Mouse (Mus musculus) activated CD4-positive, CD25-positive, alpha-beta regulatory T cell, adult 4 months (primary cell): ENCODE measurements around the gene Tmem219. TPM values are rescaled to one million over a fixed set of nuclear protein-coding genes. Genes with fewer than 3 reads are reported as not detected.
A peak's percentile ranks its signal among the peaks of the same experiment; 100 is the strongest.

Experiments used
- ATAC-seq: one replicate; pipeline ENCODE4 v1.8.0; 2017
- polyA plus RNA-seq, 2 experiments: library from polyadenylated mRNA; unstranded; fragments of 100-300 nt; shearing (Covaris generic); gene quantifications; one replicate each; pipeline ENCODE4 v1.2.1; 2017

Tmem219 gene
- 10 to 100 TPM; 43.7 to 56.1 TPM for polyA plus RNA-seq

DNA sequence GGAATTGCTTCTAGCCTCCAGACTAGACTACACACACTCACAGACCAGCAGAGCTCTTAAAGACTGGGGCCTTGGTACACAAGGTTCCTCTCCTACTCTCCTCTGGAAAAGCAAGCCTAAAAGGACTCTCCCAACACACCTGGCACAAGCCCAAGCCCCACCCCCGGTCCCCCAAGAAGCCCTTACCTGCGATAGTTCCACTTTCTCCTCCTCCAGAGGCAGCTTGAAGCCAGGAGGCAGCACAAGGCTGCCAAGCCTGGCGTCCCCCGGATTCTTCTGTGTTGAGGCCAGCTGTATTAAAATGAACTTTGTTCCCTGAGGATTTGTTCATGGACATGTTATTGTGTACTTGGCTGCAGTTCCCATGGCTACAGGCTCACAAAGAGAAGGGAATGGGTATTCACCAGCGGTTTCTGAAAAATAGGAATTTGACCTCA lies at the start of gene Tmem219:
Tmem219 (minus strand) TSS at position 294 of the 437 bp plus-strand sequence.
- no peak for ATAC-seq

DNA sequence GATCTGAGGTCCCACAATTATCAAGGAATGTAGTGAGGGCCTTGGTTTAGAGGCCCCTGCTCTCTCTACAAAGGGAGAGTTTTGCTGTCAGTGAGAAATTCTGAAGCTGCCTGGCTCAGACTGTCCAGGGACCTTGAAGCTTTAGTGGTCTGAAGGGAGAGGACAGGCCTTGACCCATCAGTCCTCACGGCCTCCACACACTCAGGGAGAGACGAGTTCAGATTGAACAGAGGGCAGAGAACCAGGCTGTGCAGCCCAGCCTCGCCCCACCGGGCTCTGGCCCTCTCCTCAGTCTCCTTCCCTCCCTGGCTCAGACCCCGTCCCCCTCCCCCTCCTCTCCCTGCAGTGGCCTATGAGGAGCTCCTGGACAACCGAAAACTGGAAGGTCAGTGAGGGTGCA lies 44.6 kb upstream of the Tmem219 start:
- no peak for ATAC-seq

DNA sequence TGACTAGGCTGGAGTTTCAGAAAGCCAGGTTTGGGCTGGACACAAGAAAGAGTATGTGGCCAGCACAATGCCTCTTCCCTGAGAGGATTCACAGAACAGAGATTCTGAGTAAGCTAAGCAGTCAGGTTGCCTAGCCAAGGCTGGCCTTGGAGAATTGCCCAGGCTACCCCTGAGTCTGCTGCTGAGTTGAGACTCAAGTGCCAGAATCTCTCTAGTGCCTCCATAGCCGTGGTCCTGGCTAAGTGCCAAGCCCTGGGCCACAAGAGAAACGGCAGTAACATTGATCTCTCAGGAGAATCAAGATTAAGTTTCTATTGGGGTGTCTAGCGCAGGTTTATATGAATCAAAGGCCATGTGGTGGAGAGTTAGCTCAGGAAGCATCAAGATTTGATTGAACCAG lies 42.9 kb upstream of the Tmem219 start:
- ATAC-seq: no peak

DNA sequence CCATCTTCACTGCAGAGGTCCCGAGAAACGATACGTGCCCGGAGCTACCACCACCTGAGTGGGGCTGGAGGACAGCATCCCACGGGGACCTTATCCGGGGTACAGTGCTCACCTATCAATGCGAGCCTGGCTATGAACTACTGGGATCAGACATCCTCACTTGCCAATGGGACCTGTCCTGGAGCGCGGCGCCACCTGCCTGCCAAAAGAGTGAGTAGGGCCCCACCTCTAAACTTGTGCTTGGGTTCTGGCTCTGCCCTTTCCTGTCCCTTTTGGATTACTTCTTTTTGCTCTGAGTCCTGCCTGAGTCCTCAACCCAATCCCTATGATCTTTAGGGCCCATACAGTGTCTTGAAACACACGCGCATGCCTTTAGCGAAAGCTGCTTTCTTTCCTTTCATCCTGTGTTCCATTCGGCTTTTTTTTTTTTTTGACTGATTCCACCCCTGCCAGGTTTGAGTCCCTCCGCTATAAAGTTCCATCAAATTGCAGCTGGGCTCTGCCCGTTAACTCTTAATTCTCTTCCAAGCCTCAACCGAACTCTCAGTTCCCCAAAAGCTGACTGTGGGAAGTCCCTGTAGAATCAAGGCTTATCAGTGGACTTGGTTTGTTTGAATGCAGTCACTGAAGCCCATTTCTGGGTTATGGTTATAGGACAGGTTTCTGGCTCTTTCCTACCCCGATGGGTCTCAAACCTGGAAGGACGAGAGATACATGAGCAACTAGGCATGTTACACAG lies 41.0 kb upstream of the Tmem219 start:
- no peak for ATAC-seq

DNA sequence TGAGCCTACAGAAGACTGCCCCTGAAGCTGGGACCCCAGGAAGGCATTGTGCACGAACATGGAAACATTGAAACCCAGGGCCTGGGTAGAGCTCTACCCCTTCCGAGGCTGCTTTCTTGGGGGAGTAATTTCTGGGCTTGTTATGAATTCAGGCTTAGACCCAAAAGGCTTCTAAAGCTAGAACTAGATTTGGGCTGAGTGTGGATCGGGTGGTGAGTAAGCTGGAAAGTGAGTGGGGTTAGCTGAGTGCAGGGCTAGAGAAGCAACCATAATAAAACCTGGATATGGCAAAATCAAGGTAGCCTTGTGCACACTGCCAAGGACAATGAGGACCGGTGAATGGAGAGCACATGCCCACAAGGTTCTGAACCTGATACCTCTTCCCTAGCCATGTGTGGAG lies 39.2 kb upstream of the Tmem219 start:
- ATAC-seq: no peak

DNA sequence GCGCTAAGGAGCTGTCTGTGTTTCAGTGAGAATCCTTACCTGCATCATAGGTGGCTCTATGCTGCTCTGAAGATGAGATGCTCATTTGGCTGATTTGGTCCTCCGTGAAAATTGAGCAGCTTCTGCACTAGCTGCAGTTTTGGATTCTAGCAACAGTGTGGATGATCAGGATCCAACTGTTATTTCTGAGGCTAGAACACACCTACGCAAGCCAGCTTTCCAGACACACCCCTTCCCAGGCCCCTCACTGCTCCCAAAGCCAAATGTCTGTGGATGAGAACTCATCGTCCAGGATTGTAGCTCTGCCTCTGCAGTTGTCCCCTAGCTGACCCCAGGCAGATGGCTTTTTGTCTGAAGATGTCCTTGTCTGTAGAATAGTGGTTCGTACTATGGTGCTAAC lies 38.4 kb upstream of the Tmem219 start:
- no peak for ATAC-seq

DNA sequence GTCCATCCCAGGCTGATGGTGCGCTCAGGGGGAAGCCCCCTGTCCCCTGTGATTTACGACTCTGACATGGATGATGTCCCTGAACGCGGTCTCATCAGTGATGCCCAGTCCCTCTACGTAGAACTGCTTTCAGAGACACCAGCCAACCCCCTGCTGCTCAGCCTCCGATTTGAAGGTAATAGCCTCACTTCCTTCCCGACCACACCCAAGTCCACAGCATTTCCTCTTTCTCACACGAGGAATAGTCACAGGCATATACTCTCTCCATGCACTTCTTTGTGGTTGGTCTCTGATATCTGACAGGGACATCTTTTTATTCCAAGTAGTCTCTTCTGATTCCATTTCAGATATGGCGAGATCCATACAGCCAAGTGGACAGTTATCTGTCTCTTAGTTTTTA lies 37.1 kb upstream of the Tmem219 start:
- ATAC-seq: no peak

DNA sequence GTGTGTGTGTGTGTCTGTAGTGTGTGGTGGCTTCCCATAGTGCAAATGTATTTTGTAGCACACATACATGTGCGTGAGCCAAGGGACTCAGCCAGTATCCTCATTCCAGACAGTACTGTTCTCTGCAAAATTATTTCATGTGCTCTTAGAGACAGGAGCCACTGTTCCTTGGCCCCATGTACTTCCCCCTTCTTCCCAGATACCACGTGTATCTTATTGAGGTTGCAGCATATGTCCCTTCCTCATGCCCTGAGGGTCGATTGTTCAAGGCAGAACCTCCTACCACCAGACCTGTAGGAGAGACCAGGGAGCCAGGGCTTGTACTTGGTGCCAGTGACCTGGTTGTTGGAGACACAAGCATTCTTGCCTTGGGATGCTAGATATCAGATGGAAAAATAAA lies 32.4 kb upstream of the Tmem219 start:
- ATAC-seq: no peak

DNA sequence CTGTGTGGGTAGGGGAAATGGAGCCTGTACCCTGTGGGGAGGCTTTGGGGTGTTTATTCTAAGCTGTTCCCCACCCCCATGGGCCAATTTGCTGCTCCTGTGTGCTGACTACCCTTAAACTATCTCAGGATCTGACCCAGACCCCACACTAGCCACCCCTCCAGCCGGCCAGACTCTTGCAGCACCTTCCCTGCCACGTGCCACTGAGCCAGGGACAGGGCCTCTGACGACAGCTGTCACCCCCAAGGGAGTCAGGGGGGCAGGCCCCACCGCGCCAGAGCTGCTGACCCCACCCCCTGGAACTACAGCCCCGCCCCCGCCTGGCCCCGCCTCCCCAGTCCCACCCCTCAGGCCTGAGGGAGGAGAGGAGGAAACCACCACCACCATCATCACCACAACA lies 29.9 kb upstream of the Tmem219 start:
- ATAC-seq: no peak

DNA sequence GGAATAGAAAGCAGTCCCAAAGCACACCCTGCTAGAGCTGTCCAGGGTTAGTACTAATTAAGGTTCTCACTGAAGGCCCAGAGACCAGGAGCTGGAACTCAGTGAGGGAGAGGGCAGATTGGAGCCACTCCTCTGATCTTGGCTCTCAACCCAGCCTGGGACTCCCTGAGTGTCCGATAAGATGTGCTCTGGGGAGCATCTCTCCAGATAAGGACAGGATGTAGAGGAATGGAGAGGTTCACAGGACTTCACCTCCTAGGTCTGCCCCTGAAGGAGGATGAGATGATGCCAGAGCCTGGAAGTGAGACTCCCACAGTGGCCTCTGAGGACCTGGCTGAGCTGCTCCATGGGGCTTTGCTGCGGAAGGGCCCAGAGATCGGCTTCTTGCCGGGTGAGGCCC lies 29.0 kb upstream of the Tmem219 start:
- no peak for ATAC-seq

DNA sequence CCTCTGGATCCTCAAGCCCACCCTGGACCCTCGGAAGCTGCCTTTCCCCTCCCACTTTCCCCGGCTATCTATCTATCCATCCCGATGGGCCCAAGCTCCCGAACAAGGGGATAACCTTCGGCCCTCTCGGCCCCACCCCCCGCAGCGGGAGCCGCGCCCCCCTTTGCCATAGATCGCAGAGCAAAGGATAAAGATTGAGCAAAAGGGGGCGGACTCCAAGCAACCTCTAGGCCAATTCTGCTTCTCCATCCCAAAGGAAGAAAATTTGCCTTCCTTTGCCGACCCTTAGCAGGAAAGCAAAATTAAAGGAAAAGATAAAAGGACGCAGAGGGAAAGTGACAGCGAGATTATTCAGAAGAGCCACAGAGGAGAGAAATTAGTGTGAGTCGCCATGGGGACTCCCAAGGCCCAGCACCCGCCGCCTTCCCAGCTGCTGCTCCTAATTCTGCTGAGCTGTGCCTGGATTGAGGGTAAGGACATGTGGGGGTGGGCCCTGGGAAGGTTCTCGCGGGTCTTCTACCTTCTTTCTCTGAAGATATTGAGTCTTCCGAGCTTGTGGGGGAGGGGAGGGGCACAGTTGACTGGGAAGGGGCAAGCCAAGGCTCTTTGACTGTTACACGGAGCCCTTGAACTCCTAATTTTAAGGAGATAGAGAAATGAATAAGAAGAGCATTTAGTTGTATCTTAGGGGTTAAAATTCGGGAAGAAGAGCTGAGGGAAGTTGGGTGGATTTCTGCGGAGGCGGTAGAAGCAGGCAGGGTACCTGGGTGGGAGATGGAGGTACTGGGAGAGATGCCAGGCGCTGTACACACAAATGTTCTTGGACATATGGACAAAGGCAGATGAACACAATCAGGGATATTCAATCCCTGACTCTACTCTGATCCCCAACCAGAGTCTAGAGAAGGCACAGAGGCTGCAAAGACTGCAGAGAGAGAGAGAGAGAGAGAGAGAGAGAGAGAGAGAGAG lies 28.2 kb upstream of the Tmem219 start:
- no peak for ATAC-seq

DNA sequence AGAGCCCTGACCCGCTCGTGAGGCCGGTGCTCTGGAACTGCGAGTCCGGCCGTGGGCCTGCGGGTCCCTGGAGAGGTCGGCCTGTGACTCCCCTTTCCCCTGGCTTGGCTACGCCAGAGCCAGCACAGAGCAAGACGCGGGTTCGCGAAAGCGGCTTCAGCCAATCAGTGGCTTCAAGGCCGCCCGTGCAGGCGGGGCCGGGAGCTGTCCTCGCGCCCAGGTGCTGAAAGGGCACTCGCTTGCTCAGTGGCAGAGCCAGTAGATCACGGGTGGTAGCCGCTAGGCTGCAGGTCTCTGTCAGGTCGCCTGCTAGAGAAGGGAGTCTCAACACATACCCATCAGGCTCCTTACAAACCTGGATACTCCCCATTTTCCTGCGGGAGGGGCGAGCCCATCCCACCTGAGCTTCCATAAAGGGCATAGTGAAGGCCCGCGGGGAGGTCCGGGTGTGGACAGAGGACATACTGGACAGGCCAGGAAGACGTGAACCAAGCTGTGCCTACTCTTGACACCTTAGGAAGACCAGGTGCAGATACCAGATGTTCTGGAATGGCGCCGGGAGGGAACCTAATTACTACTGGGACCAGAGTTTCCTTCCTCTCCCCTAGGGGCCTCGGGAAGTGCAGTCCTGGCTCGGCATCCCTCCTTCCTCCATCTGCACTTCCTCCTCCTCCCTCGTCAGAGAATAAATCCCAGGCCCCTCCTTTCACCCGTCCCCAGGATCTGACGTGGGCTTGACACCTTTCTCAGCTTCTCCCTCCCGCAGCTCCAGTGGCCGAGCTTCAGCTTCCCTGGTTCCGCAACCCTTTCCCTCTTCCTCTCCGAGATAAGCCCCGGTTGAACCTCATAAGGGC lies 27.3 kb upstream of the Tmem219 start, which contains the start of gene Sez6l2:
Sez6l2 (plus strand) TSS at position 771 of the 854 bp plus-strand sequence.
- ATAC-seq: peak; percentile 74

DNA sequence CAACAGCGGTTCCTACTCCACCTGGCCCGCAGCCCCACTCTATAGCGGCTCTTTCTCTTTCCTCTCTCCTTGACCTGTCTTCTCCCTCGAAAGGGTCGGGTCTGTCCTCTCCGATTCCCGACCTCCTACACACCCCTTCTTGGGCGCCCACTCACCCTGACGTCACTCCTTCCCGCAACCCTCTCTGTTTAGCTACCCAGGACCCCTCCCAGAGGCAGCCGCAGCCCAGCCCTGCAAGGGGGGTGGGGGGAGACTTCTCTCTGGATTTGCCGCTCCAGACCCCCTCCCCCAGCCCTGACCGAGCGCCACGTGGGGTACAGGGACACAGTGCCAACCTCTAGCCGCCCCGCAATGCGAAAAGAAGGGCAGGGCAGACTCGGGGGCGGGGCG lies 26.7 kb upstream of the Tmem219 start, which contains the start of gene Asphd1:
Asphd1 (minus strand) TSS at position 180 of the 390 bp plus-strand sequence.
- ATAC-seq: no peak

DNA sequence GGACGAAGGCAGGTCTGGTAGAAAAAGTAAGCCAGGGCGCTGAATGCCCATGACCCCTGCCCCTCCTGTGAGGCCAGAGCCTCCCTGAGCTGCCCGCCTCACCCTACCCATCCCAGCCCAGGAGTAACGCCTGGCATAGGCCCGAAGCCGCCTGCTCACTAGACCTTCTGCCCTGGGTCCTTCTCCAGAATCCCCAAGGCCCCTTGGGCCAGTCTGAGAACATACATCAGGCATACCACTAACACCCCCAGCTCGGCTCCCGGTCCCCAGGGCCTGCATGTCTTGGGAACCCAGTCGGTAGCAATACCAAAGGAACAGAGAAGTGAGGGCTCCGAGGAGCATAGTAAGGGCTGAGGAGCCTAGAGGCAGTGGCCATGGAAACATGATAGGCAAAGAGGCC lies 25.9 kb upstream of the Tmem219 start:
- ATAC-seq: no peak

DNA sequence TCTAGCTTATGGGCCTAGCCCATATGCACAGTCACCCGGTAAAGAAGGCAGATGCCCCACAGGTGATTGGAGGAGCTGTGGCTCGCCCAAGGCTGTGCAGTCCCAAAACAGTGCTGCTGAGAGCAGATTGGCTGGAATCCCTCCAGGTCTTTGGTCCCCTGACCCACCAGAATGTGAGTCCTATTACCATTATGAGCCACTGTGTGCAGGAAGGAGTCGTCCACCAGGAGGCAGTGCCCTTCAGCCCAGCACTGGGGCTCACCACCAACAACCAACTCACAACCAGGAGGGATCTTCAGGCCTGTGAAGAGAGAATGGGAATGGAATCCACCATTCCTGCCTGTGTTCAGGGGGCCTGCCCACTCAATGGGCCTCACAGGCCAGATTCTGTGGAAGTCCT lies 23.8 kb upstream of the Tmem219 start:
- ATAC-seq: no peak

DNA sequence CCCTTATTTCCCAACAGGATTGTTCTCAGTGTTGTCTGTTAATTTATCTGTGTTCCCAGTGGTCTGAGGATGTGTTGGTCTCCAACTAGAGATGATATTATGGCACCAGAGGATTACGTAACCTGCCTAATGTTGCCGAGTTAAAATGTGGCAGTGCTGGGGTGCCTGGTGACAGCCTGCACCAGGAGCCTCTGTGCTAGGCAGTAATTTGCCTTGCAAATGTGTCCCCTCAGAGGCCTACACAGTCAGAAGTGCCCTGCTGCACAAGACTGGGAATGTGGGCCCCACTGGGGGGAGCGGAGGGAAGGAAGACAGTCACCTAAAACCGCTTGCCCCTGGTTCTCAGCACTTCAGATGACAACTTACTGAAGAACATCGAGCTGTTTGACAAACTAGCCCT lies 19.1 kb upstream of the Tmem219 start:
- no peak for ATAC-seq

DNA sequence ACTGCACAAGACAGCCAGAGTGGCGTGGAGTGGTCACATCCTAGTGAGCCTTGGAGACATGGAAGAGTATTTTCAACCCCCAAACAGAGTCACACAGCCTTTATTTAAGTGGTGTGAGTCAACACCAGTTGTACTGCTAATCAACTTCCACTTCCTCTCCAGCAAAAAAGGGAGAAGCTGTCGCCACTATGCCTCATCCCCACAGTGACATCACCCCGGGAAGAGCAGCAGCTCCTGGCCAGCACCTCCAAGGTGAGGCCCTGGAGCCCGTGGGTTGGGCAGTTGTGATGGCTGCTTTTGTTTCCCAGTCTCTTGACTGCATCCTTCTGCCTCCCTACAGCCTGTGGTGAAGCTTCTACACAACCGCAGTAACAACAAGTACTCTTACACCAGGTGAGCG lies 18.5 kb upstream of the Tmem219 start:
- no peak for ATAC-seq

DNA sequence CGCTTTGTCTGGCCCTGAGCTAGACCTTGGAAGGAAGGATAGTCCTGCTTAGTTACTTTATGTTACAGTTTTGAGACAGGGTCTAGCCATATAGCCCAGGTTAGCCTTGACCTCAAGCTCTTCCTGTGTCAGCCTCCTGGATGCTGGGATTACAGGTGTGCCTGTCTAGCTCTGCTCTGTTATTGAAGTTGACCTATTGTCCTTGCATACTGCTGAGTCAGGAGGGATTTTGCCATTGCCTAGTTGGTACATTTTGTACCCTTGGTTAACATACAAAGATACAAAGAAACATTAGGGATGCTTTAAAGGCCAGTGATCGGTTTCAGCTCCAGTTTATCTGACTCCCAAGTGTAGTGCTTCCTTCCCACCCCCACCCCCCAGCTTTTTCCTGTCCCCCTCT lies 9.9 kb upstream of the Tmem219 start:
- no peak for ATAC-seq

DNA sequence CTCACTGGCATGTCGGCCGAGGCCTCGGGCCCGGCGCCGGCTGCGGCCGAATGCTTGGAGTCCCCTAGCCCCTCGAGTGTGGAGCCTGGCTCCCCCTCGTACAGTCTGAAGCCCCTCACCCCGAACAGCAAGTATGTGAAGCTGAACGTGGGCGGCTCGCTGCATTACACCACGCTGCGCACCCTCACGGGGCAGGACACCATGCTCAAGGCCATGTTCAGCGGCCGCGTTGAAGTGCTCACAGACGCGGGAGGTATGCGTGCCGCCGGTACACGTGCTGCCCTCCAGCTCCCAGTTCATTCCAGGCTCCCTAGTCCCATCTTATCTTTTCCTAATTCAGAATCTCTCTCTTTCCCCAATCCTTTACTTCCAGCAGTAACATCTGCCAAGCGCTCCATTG lies 6.3 kb upstream of the Tmem219 start:
- peak; percentile 22 for ATAC-seq

DNA sequence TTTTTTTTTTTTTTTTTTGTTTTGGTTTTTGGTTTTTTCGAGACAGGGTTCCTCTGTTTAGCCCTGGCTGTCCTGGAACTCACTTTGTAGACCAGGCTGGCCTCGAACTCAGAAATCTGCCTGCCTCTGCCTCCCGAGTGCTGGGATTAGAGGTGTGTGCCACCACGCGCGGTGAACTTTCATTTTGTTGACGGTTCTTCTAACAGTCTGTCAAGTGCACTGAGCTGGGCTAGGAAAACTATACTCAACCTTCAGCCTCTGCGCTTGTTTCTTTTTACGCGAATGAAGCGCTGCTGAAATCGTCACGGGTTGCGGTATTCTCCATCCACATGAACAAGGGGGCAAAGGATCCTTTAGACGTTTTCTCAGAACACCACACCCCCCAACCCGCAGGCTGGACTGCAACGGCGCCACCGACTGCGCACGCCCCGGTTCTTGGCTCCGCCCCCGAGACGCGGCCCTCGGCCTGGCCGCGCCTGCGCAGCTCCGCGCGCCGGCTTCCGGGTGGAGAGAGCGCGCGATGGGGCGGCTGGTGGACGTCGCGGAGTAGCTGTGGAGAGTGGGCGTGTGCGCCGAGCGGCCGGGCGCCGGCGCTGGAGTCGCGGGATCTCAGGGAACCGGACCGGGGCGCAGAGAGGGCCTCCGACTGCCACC lies 5.8 kb upstream of the Tmem219 start, which contains the start of gene Kctd13:
Kctd13 (plus strand) TSS at position 496 of the 654 bp plus-strand sequence.
- peak; percentile 91 for ATAC-seq

DNA sequence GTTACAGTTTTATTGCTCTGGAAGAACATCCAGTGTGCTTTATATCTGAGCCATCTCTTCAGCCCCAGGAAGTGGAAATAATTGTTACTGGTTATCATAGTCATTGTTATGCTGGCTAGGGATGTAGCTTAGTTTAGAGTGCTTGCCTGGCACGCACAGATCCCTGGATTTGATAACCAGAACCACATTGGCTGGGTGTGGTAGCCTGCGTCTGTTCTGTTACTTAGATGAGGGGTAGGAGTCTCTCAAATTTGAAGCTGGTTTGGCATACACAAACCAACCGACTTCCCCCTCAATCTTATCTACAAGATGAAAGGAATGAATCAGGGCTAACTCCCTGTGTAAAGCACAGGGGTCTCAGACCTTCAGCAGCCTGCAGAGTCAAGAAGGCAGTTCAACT lies 3.6 kb upstream of the Tmem219 start:
- ATAC-seq: no peak

DNA sequence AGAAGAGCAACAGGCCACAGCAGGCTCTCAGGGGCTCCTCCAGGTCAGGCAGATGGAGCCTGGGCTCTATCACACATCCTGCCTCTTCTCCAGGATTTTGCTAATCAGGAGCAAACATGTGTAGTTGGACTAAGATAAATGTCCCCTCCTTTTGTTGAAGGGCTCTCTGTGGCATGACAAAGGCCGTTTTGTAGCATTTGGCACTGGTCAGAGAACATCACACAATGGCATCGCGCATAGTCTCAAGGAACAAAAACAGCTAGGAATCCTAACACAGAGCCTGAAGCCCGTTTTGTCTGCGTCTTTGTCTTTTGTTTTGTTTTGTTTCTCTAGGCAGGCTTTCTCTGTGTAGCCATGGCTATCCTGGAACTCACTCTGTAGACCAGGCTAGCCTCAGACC lies 1.3 kb upstream of the Tmem219 start:
- ATAC-seq: no peak
